ENCODE assay signal across 9 mouse cellular contexts in genomic region chr13:54766192-54766768, GRCm38 (mm10). TPM values are rescaled to one million over a fixed set of nuclear protein-coding genes. Genes with fewer than 3 reads are reported as not detected.
DNase-seq lines count a peak whose midpoint lies in the region; ATAC-seq lines count a peak whose summit lies in the region.
"Had no signal": no experiment of that assay in that cellular context is flagged by ENCODE, and none has a peak within 500 bp of the region (broad histone marks: within the 10 kb centered on the region; RNA-seq: fewer than 3 reads in every experiment).

Gene Sncb, minus strand, starts transcription at chr13:54766595.

- peak within 1 kb of the TSS; percentile 49 for H3K4me2 ChIP-seq in limb, embryonic 11.5 days (ENCODE audit: low read depth, severe bottlenecking)
- H3K4me2 ChIP-seq in midbrain, embryonic 16.5 days (ENCODE audit: low read length): peak within 1 kb of the TSS; percentile 82
- H3K4me2 ChIP-seq in stomach, embryonic 14.5 days (replicated peaks; ENCODE audit: low read depth, low read length): peak within 1 kb of the TSS; percentile 44

- peak; percentile 28 for DNase-seq in kidney, adult 18-20 months
- DNase-seq in kidney, adult 11 months: no peak
- DNase-seq in cerebellum, adult 9-10 months: peak; percentile 93
- DNase-seq in frontal cortex, postnatal 10 days (ENCODE audit: low spot score in 2 of 2): peak; percentile 80 to 85
- DNase-seq in limb, embryonic 11.5 days (ENCODE audit: low spot score): peak; percentile 77

- peak; percentile 74 for ATAC-seq in inflammation-experienced regulatory T-cells, adult 6 months
- no peak for ATAC-seq in limb, embryonic 11.5 days (ENCODE audit: insufficient number of reproducible peaks, low FRiP score, low TSS enrichment, low read depth)
- peak; percentile 88 for ATAC-seq in midbrain, embryonic 16.5 days
- peak; percentile 69; the same call in 1 of the 2 replicates for ATAC-seq in stomach, embryonic 14.5 days (ENCODE audit: insufficient number of reproducible peaks, insufficient read depth, low FRiP score, low read depth)

- no peak within 1 kb of the TSS for H3K27ac ChIP-seq in limb, embryonic 11.5 days (replicated peaks; ENCODE audit: low read depth, low read length)
- H3K27ac ChIP-seq in midbrain, embryonic 16.5 days (ENCODE audit: low read length): peak within 1 kb of the TSS; percentile 81
- no peak within 1 kb of the TSS for H3K27ac ChIP-seq in stomach, embryonic 14.5 days (ENCODE audit: low read length)

- no peak within 1 kb of the TSS for H3K9ac ChIP-seq in limb, embryonic 11.5 days (ENCODE audit: low read length)
- H3K9ac ChIP-seq in midbrain, embryonic 16.5 days (ENCODE audit: low read depth, low read length): peak within 1 kb of the TSS; percentile 82
- no peak within 1 kb of the TSS for H3K9ac ChIP-seq in stomach, embryonic 14.5 days (replicated peaks; ENCODE audit: low read depth, low read length)

- no peaks in the 10 kb centered on the region for H3K36me3 ChIP-seq in limb, embryonic 11.5 days (ENCODE audit: control insufficient read depth, insufficient read depth, low read length)
- no peaks in the 10 kb centered on the region for H3K36me3 ChIP-seq in midbrain, embryonic 16.5 days (ENCODE audit: control insufficient read depth, insufficient read depth, low read length)
- no peaks in the 10 kb centered on the region for H3K36me3 ChIP-seq in stomach, embryonic 14.5 days (ENCODE audit: control insufficient read depth, insufficient read depth, low read length)
- H3K36me3 ChIP-seq: G1E had no signal

- H3K4me3 ChIP-seq in limb, embryonic 11.5 days (ENCODE audit: low read depth, low read length): peak within 1 kb of the TSS; percentile 26
- H3K4me3 ChIP-seq in midbrain, embryonic 16.5 days (ENCODE audit: low read depth, low read length): peak within 1 kb of the TSS; percentile 72
- peak within 1 kb of the TSS; percentile 25 for H3K4me3 ChIP-seq in stomach, embryonic 14.5 days (ENCODE audit: low read depth, low read length)

- no peaks in the 10 kb centered on the region for H3K9me3 ChIP-seq in limb, embryonic 11.5 days (ENCODE audit: control insufficient read depth, low read length)
- no peaks in the 10 kb centered on the region for H3K9me3 ChIP-seq in midbrain, embryonic 16.5 days (replicated peaks; ENCODE audit: control insufficient read depth, low read length, poor library complexity, severe bottlenecking)
- no peaks in the 10 kb centered on the region for H3K9me3 ChIP-seq in stomach, embryonic 14.5 days (ENCODE audit: control insufficient read depth, low read depth, low read length)

- WGBS in limb, embryonic 11.5 days: 2% methylated on average over 35 of the region's 35 CpGs
- WGBS in midbrain, embryonic 16.5 days: under 1% methylated on average over 35 of the region's 35 CpGs
- 3% methylated on average over 35 of the region's 35 CpGs for WGBS in stomach, embryonic 14.5 days

- no peaks in the 10 kb centered on the region; the same call in 1 of the 2 replicates for H3K4me1 ChIP-seq in limb, embryonic 11.5 days (ENCODE audit: control insufficient read depth, insufficient read depth, low read length)
- peaks cover 19% of the 10 kb centered on the region for H3K4me1 ChIP-seq in midbrain, embryonic 16.5 days (ENCODE audit: control insufficient read depth, insufficient read depth, low read length)
- 0 out of 2 replicates have a peak, but pooled peaks cover 6% of the 10 kb centered on the region for H3K4me1 ChIP-seq in stomach, embryonic 14.5 days (ENCODE audit: control insufficient read depth, insufficient read depth, low read length)

- H3K27me3 ChIP-seq in limb, embryonic 11.5 days (ENCODE audit: control insufficient read depth, insufficient read depth, low read length): peaks cover 52% of the 10 kb centered on the region
- peaks cover 20% of the 10 kb centered on the region for H3K27me3 ChIP-seq in midbrain, embryonic 16.5 days (ENCODE audit: control insufficient read depth, insufficient read depth, low read depth, low read length)
- peaks cover 34% of the 10 kb centered on the region for H3K27me3 ChIP-seq in stomach, embryonic 14.5 days (ENCODE audit: control insufficient read depth, insufficient read depth, low read length)

RNA-seq across cellular contexts. Expression of gene Sncb, which starts in this region (rescaled TPM):
- 1 to 10 TPM in 1 of 3 experiments, under 1 TPM in 1, not detected in 1; 0.87 to 2.3 TPM for polyA plus RNA-seq in inflammation-experienced regulatory T-cells, adult 6 months (2017; shearing (Covaris generic))
- not detected in 2 replicates for polyA plus RNA-seq in limb, embryonic 11.5 days (2014; fragmentation: Nextera tagmentation; extraction: Ambion mirVana)
- polyA plus RNA-seq in midbrain, embryonic 16.5 days (2015; fragmentation: Nextera tagmentation; extraction: Ambion mirVana): 68.2 and 97.6 TPM in 2 replicates
- 0.59 and 0.74 TPM in 2 replicates for polyA plus RNA-seq in stomach, embryonic 14.5 days (2014; fragmentation: Nextera tagmentation; extraction: Ambion mirVana)
- polyA plus RNA-seq: G1E had no signal

Comparison
In these comparisons a context has a peak if more than half of its experiments do, and no peak if none do; other contexts are left out.
1. RNA of gene Sncb (polyA plus RNA-seq): 68.2 to 97.6 TPM in midbrain, embryonic 16.5 days; 0.87 to 2.3 TPM in inflammation-experienced regulatory T-cells, adult 6 months, 0.59 to 0.74 TPM in stomach, embryonic 14.5 days and not detected in limb, embryonic 11.5 days; every median in the first group is over 10 times any median in the second.
2. Peak in DNase-seq, H3K4me3 ChIP-seq and H3K4me2 ChIP-seq in limb, embryonic 11.5 days; RNA of the gene not detected or under 1 TPM.
3. Peak in ATAC-seq, H3K4me3 ChIP-seq and H3K4me2 ChIP-seq in stomach, embryonic 14.5 days; RNA of the gene not detected or under 1 TPM.
4. Peak in every context shown above with its lines, with median percentiles within 50 percentile points of each other: H3K4me2 ChIP-seq and H3K4me3 ChIP-seq.